Mouse (Mus musculus) megakaryocyte progenitor cell, adult 5-6 weeks (primary cell): ENCODE measurements around the gene Trip6. TPM values are rescaled to one million over a fixed set of nuclear protein-coding genes. Genes with fewer than 3 reads are reported as not detected.

ENCODE experiments used
- ATAC-seq: replicated peaks from 2 replicates; pipeline ENCODE4 v1.8.0; 2016; ENCODE audit warnings: mild to moderate bottlenecking, moderate TSS enrichment, inconsistent platforms; ENCODE audit not compliant: poor library complexity
- total RNA-seq, 2 experiments: library from RNA; stranded (forward) in 1 of 2; stranded (reverse) in 1 of 2; fragments of 157-497, 149-512 nt in 1 of 2; fragments of 200-1000 nt in 1 of 2; gene quantifications; 2 replicates each; pipeline versions ENCODE4 v1.2.3 to v1.2.4; 2015 to 2017

Gene Trip6
- total RNA-seq, 2 experiments from 2014 or later = 6.7 to 7.5 TPM

DNA sequence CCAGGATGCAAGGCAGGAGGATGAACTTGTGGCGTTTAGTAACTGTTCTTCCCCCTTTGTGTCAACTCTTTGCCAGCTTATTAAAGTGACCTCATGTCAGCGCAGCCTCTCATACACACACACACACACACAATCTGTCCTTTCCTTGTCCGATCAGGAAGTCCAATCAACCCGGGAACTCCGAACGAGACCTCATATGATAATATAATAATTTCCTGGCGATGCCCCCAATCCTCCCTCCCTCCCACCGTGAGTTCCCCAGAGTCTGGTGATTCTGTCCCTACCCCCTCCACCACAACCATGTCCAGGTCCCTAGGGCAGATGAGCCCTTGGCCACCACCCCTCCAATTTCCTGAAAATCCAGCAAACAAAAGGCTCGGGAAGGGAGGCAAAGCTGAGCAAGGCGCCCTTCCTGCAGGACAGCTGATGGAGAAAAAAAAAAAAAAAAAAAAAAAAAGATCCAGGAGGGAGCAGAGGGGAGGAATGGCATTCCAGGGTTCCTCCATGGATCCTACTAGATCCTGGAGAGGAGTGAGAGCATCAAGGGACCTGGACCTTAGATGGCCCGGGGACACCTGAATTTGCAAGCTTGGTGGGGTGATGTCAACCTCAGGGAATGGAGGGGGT is 24.6 kb upstream of the Trip6 start:
- no peak for ATAC-seq

DNA sequence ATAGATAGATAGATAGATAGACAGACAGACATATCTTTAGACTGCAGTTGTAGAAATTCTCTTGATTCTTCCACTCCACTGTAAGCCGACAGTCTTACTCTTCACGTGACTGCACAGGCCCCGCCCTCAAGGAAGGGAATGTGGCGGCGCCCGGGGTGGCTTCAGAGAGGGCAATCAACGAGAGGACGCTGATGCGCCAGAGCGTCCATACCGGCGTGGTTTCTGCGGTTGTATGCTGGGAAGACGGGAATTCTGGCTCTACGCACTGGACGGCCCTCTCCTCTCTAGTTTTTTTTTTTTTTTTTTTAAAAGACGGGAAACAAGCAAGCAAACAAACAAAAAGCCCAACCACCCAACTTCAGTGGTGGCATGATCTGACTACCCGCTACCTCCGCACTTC is 24.1 kb upstream of the Trip6 start:
- ATAC-seq = peak; percentile 47

DNA sequence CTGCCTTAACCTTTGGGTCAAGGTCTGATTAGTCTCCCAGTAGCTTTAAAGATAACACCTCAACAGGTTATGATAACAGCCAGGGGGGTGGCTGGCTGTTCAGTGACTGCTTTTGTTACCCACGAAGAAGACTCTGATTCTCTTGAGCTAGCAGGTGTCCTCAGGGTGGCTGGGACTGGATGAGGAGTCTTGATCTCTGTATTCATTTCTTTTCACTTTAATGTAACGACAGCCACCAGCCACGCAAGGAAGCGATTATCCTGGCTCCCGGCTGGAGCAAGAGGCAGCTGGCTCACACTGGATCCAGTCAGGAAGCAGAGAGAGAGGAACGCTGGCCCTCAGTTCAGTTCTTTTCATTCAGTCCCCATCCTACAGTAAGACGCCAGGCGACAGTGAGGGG is 23.0 kb upstream of the Trip6 start:
- no peak for ATAC-seq

DNA sequence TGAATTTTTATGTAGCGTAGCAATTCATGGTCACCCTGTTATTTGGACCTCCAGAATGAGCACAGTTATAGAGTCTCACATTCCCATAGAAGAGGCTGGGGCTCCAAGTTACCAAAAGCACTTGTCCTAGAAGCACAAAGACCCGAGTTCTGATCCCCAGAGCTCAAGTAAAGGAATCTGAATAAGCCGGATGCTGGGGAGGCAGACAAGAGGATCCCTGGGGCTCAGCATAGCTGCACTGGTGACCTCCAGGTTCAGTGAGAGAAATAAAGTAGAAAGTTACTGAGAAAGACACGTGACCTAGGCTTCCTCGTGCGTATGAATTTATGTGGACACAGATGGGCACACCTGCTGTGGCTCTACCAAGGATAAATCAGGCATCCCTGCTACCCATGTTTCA is 20.9 kb upstream of the Trip6 start:
- ATAC-seq = no peak

DNA sequence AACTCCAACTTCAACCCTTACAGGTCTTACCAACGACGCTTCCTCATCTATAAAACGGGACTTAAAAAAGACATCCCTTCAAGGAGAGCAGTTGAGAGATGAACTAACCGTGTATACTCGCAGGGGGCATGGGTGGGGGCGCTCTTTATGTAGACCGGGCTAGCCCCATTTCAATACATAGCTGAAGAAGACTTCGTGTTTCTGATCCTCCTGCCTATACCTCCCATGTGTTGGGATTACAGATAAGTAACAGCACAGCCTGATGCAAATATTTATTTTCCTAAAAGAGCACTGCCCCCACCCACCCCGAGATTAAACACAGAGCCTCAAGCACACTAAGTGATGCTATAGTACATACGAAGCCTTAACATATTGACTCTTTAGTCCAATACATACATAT is 20.1 kb upstream of the Trip6 start:
- no peak for ATAC-seq

DNA sequence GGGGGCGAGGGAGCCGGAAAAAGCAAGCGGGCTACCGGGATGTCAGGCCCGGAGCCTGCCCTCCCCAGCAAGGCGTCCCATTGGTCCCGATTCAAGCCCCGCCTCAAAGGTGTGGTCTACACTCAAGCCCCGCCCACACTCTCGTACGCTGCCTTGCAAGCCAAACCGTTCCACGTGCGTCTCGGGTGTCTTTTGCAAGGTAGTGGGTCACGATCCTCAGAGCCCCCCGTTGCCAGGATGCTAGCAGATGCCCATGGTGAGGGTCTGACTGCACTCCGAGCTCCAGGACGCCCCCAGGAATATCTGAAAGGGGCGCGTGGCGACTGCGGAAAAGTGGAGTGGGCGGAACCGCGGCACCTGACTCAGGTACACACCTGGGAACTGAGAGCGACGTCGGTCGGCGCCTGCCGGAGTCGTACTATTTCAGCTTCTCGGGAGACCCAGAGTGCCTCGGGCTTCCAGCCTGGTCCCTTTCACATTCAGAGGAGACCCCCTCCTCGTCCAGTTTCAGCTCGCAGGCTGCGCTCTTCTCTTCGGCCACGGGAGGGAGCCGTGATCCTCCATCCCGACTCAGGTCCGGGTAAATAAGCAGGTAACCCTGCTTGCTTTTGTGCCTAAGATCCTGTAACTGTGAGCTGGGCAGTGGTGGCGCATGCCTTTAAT is 19.4 kb upstream of the Trip6 start, which contains the start of gene Slc12a9:
TSS of gene Slc12a9 (minus strand) at position 86 of the 663 bp plus-strand sequence.
- ATAC-seq = peak; percentile 96

DNA sequence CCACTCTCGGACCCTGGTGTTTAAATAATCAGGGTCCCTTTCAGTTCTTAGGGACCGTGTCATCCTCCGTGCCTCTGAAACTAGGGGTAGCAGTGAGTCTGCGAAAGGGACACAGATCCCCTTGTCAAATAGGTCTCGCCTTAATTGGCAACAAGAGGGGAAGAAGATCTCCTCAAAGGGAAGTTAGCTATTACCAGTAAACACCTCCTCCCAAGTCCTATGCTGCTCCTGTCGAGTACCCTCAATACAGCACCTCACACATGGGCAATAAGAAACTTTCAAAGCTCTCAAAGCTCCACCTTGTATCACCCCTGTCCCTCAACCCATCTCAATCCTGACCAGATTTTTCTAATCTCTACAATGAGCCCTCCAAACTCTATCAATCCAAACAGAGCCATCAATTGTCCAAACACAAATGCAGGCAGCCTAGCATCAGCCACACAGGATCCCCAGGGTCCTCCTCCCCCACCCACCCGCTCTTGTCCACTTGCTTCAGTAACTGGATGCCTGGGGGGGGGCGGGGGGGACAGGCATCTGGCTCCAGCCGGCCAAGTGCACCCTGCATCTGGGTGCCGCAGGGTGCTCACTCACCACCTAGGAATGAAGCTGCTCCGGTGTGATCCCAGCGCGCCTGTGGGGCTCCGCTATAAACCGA is 18.8 kb upstream of the Trip6 start:
- ATAC-seq = no peak

DNA sequence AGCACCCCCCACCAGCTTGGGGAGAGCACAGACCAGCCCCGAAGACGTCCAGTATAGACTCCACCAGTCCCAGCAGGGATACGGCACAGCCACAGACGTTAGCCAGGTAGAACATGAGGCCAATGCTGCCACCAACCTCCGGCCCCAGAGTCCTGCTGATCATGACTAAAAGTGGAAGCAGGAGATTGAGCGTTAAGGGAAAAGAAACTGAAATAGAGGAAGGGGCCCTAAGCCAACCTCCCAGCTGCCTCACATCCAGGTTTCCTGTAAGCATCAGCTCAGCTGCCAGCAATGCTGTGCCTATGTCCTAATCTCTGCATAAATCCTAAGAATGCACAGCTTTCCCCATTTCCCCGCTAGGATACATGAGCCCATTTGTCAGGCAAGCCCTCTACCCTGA is 16.7 kb upstream of the Trip6 start:
- ATAC-seq = peak; percentile 15; the same call in 1 of the 2 replicates

DNA sequence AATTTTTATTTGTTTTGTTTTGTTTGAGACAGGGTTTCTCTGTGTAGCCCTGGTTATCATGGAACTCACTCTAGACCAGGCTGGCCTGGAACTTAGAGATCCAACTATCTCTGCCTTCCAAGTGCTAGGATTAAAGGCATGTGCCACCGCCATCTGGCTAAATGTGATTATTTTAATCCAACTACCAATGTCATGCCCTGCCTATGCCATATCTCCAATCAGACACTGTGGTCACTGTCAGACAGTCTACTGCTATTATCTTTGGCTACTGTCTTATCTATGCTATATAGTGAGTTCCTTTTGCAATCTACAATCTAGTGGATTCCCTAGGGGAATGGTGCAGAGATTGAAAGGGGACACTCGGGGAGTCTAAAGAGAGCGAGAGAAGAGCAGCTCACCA is 6.8 kb upstream of the Trip6 start:
- ATAC-seq = peak; percentile 74

DNA sequence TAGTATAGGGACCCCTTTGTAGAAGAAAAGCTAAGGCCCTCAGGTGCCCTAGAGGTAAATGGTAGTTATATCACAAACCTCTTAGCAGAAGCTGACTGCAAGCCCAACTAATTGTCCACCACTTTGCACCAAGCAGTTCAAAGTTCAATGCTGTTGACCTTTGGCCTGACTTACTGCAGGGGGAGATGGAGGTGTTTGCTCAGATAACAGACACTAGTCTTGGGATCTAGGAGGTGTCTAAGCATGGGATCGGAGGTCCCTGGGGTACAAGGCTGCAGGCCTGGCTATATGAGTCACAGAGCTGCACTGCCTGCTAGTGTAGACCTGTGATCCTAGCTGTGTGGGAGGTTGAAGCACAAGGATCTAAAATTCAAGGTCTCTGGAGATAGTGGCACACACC is 4.4 kb upstream of the Trip6 start:
- no peak for ATAC-seq

DNA sequence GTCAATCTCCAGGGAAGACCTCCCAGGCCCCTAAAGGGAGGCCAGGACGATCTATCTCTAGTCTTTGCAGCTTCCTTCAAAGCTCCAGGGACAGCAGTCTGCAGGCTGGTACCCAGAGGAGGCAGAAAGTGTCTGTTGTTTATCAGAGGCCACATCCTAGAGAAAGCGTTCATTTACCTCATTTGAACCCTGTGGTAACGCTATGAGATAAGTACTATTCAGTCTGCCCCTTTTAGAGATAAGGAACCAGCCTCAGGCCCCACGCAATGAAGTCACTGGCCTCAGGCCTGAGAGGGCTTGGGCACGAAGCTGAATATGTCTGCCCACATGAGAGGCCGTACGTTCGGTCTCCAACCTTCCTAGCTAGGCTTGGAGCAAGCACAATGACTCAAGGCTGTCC is 3.2 kb upstream of the Trip6 start:
- ATAC-seq = peak; percentile 14; the same call in 1 of the 2 replicates

DNA sequence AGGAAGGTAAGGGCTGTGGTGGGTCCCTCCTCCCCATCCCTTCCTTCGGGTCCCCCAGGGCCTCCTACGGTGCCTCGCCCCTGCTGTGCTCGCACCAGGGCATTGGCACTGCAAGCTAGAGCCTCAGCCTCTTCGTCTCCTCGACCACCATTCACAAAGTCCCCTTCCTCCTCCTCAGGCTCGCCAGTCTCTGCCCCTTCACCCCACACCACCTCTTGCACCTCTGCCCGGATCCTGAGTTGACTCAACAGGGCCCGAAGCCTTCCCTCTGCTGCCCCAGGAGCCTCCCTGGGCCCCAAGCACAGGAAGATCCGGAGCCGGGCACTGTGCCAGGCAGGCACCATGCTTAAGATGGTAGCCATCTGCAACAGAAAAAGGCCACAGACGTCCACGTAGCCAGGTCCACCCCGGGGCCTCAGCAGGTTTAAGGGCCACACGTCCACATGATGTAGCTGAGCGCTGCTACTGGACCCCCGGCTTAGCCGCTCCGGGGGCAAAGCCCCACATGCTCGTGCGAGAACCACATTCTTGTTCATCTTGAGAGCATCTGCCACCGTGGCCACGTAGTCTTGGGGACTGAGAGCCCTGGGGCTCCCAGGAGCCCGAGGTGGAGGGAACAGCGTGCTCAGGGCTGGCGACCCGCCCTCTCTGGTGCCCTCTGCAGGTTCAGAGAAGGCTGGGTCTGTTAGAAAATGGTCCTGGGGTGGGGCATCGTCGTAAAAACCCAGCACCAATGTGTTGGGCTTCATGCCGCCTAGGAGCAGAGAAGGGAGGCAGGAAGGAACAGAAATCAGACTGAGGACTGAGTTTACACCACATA is 1.1 kb upstream of the Trip6 start:
- peak; percentile 76 for ATAC-seq

DNA sequence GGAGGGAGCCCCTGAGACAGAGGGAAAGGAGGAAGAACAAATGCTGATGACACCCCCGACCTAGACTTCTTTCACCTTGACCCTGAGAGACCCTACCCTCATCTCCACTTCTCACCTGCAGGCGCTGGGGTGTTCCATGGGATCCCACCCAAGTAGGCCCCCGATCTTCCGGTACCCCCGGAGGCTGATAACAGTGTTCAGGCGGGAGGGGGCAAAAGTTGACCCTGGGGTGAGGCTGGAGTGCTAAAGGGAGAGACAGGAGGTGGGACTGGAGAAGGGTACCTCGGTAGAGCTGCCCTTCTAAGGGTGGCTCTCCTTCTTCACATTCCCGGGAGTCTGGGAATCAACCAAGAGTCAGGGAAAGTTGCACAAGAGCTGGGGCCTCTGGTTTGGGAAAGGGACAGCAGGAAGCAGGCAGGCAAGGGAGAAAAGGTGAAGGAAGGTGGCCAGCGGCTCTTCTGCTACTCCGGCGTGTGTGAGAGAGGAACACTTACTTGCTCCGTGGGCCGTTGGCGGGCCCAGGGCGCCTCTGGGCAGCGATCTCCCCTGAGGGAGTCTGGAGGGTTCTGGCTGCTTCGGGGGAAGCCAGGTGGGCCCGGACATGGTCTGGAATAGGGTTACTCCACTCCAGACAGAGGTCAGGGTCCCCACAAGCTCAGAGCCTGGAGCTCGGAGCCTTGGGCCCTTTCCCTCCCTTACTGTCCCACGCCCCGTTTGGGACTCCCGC is 575 bp downstream of the Trip6 start:
- peak; percentile 3 for ATAC-seq

DNA sequence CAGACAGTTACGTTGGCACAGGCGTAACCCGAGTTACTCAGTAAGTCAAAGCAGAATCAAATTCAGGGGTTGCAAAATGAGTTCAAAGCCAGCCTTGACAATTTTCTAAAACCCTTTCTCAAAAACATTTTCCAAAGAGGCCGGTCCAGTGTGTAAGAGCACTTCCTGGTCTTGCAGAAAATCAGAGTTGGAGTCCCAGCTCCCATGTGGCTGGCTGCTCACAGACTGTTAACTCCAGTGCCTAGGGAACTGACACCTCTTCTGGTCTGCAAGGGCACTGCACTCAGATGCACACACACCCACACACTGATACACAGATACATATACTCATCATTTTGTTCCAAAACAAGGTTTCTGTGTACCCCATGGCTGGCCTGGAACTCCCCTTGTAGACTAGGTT is 5.8 kb downstream of the Trip6 start:
- no peak for ATAC-seq

DNA sequence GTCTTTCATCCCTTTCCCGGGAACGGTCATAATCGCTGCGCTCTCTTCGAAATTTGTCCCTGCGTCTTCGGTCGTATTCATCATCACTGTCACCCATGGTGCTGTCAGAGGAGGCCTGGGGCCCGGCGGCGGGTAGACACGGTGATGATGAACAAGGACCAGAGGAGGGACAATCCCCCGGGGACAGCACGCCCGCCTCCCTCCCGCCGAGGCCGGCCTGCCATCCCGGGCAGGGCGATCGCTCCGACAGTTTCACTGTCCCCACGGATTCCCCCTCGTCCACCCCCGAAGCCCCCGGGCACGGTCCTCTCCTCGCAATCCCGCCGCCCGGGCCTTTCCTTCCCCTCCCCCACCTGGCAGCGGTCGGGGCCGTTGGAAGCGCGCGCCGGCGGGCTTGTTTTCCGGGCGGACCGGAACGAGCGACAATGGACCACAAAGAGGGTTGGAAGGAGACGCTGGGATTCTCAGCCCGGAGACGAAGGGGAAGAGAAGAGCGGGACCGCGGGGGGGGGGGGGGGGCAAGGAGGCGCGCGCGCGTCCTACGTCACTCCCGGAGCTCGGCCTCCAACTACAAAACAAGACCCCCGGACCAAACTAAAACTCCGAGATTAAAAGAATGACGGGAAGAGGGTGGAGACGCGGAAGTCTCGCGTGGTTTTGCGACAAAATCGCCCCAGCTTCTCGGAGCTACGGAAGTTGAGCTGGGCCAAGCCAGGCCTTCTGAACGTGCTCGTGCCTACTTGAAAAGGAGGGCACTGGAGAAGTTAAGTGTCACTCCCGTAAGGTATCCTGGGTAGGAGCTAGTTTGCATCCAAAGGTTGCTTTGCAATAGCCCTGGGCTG is 6.9 kb downstream of the Trip6 start, which contains the start of gene Srrt:
TSS of gene Srrt (minus strand) at position 604 of the 842 bp plus-strand sequence.
- ATAC-seq = peak; percentile 85

DNA sequence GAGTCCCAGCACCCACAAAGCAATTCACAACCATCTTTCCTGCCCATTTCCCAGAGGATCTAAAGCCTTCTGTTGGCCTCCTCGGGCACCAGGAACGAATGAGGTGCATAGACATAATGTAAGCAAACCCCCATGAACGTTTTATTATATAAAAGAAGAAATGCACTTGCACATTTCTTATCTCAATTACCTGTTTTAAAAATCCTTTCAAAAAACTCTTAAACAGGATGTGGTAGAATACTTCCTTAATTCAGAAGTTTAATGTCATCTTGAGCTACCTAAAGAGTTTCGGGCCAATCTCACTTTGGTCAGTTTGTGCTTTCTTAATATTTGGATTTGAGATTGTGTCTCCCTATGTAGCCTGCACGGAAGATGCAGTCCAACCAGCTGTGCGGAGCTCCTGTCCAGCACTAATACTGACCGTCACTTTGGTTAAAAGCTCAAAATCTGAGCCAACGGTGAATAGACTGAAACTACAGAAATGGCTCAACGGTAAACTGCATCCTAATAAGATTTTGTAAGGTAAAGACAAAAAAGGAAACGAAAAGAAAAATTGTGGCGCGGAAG is 7.7 kb downstream of the Trip6 start:
- ATAC-seq = no peak

DNA sequence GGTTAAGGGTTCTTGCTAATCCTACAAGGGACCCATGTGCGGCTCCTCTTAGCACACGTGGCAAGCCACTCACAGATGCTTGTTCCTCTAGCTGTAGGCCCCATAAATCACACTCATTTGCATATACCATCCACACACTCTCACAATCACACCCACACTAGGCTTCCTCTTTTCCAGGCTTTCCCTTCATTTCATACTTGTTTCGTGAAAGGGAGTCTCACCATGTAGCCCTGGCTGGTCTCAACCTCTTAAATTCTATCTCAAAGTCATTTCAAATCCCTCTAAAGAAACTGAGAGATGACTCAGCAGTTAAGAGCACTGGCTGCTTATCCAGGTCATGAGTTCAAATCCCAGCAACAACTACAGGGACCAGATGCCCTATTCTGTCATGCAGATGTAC is 8.4 kb downstream of the Trip6 start:
- peak; percentile 31 for ATAC-seq

DNA sequence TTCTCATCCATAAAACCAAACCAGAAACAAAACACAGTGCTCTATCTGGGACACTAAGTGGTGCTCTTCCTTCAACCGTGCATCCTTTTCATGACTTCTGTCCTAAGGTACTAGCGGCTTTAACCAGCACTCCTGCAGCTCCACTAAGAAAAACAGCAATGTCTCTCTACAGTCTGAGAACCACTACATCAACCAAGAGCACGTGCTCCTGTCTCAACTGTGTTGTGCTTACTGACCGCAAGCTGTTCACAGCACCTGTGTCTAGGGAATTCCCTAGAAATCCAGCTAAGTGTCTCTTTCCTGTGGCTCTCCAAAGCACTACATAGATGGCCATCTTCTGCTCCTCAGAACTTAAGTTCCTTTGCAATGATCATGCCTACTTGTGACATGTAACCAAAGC is 9.4 kb downstream of the Trip6 start:
- no peak for ATAC-seq

DNA sequence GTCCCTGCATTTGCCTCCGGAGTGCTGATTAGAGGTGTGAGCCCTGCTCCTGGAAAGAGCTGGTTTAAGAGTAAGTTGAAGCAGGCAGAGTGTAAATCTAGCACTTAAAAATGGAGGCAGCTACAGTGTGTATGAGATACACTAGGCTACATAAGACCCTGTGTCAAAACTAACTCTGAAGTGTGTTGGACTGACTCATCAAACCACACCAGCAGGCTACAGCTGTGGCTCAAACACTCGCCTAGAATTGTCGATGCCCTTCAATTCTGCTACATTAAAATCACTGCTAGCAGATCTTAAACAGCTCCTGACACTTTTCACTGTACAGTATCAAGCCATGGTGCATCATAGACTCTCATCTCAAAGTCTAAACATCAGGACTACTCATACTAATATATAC is 10.0 kb downstream of the Trip6 start:
- no peak for ATAC-seq
